Mouse (Mus musculus): Measurements from ENCODE around the gene Hoxa11.

DNA sequence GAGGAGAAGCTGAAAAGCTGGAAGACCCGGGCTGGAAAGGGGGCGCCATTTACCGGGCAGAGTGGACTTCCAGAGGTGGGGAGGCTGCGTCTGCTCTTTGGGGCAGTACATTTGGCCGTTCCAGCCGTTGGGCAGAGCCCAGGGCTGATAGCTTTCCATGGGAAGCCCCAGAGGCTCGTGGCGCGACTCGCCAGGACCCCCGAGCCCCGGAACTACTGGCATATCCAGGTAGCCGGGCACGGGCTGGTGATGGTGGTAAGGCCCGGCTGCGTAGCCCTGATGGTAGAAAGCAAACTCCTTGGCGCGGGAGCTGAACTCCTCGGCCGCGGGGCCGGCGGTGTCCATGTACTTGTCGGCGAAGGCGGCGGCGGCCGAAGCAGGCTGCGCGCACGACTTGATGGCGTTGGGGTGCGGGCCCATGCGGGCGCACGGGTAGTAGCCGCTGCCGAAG, 14.2 kb upstream of the Hoxa11 start:
- TF ChIP-seq EP300 (IDR thresholded peaks at IDR 0.05): no peak
- TF ChIP-seq CTCF (IDR thresholded peaks at IDR 0.05): no peak
